Mouse (Mus musculus) retina, embryonic 14.5 days (tissue): ENCODE measurements at regions not wholly inside any gene's neighbourhood (a gene's known extent, or its start where the extent isn't known, plus 50 kb on each side); places are given as distances from the start of the nearest gene placed in this dataset.
A peak's percentile ranks its signal among the peaks of the same experiment; 100 is the strongest.

ENCODE experiments used
- DNase-seq: peaks from one replicate; pipeline ENCODE4 v3.0.0-alpha.2; 2015; ENCODE audit warnings: low spot score

DNA sequence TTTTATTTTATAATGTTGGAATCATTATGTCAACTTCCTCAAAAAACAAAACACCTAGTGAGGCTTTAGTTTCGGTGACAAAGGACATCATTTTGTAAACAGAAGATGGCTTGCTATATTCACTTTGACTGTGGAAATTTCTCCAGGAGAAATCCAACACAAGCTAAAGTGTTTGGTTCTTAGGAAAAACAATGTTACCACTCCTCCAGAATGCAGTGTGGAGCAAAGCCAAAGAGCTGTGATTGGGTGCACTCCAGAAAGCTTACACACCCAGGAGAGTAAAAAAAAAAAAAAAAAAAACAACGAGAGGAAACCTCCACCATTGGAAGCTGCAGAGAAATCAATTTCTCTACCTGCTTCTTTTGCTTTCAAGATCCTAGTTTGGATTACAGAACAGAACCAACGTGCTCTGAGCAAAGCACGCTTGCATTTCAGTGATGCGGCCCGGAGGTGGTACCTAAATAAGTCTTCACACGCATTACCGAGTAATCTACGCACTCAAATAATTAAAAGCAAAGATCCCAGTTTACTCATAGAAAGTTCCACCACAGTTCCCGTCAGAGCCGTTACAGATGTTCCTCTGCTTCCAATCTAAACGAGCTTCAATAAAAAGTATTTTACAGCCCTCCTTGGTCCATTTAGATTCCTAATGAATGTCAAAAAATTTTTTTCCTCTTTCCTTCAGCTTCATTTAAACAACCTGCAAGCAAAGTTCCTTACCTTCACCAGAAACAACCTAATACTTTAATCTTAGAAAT, 199.5 kb upstream of the Gk2 start:
- DNase-seq: no peak

DNA sequence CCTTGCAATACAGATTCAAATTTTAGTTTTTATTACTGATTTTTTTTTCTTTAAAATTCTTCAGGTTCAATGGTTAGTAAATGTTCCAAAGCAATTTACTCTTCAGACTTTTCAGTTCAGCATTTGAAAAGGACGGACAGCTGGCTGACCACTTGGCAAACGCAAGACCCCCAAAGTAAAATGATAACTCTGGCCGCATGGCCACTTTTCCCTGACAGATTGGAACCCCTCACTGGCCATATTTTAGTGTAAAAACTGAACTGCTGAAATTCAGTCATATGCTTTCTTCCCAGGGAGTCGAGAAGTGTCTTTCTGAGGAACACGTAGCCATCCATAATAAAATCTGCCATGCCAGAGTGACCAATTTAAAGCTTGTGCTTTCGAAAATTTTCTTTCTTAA, 198.4 kb upstream of the Gk2 start:
- DNase-seq: no peak

DNA sequence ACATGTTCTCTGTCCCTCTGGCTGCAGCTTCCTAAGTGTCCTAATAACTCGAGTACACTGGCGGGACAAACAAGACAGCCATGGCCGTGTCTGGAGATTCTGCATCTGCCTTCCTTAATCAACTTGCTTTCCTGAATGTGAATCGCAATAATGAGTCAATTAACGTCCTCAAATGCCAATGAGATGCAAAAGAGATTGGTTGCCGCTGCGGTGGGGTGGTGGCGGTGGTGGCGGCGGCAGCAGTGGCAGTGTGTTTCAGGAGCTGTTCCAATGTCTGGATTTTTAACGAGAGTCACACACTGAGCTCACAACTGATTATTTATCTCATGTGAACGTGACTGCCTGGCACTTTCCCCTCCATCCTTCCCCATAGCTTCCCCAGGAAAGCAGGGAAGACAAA, 197.6 kb upstream of the Gk2 start:
- peak; percentile 32 for DNase-seq

DNA sequence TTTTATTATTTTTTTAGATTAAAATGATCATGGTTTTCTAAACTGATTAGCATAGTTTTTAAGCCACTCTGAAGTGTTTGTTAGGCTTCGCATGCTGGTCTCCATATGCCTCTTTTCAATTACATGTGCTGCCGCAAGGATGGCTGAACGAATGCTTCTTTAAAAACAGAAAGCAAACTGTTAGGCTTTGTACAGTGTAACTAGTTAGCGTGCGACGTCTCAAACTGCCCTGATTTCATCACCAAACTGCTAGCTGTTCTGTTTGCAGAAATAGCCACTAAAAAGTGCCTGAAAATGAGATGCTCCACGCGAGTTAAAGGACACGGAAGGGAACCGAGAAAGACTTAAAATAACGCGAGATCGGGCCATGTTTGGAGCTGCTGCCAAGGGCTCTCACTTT, 185.4 kb upstream of the Gk2 start:
- DNase-seq: no peak

DNA sequence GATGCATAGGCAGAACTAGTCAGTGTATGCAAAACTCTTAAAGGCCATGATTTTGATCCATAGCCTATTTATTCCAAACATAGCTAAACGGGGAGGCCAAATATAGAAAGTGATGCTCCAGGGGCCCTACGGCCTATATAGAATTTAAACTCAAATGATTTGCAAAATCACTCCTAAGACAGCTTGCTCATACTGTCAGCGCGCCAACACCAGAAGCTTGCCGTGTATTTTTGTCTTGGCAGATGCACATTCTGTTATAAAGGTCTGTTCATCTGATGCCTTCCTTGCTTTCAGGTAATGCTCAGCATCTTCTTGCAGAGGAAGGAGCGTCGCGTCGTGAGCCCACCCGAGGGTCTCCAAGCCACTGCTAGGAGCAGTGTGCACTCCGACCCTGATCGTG, 184.8 kb upstream of the Gk2 start:
- DNase-seq: no peak

DNA sequence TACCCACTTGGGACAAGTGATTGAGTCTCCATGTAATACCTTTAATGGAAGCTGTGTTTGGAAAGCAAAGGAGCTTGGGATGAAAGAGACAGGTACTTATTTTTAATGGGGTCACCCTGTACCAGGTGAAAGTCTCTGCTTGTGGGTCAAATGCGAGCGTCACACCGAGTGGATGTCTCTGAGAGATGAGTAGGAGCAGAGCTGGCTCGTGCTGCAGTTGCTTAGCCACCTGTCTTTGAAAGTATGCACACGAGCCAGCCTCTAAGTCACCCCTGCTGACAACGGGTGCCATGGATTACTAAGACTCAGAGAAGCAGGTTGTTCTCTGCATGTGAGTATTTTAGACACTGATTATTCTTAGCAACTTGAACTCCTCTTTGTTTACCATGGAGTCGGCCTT, 179.5 kb upstream of the Gk2 start:
- DNase-seq: no peak

DNA sequence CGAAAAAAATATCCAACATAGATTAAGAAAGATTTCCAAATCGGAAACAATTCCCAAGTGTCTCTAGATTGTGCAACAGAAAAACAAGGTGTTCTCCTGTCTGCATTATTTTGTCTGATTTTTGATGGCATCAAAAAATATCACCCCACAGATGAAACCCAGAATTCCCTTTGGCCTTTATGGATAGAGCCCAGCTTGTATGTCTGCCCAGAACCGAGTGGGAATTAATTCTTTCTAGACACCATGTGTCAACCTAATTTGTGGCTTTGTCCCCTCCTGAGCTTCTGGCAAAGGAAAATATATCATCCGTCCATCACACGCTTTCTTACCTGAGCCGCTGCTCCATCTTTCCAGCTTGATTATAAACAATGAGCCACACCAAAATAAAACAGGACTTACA, 176.9 kb upstream of the Gk2 start:
- DNase-seq: no peak

DNA sequence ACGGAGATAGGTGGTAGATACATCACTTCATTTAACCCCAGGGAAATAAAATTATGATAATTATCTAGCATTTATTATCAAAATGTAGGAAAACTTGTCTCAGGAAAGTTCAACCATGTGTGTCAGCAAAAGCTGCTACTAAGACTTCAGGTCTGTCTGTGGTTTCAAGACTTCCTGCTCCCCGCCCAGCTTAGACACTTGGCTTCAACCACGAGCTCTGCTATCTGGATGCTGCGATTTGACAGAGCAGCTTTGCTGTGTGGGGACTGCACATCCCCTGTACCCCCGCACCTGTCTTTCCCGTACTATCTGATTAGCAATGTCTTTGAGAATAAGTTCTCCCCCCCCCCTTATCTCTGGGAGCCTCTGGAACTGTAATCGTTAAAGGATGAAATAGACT, 176.0 kb upstream of the Gk2 start:
- DNase-seq: no peak

DNA sequence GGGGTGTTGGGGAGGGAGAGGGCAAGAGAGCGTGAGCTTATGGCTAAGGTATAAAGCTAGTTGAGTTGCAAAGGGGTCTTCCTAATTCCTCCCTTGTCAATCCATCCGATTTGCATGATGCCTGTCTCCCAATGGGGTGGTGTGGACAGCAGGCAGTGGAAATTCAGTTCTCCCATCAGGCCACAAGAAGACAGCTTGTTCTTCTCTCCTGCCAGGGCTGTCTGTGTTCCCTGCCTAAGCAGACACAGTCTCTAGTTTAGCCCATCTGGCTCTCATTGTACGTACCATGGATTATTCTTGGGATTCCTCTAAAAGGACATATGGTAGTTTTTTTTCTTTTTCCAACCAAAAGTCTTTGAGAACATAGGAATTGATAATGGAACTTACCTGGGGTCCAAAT, 168.4 kb upstream of the Gk2 start:
- DNase-seq: no peak

DNA sequence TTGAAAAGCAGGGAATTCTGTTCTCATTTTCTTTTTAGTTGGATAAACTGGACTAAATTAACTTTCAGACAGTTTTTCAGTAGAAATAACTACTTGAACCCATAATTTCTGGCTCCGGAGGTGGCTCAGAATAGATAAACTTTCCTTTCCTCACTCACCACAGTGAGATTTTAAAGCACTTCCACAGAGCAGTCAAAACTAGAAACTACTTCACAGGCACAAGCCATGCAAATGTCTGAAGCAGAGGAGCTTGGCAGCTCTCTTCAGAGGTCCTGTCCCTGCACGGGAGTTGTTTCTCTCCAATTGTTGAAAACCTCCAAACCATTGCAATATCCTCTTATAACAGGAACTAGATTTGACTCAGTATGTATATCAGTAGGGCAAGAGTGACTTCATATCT, 163.1 kb upstream of the Gk2 start:
- no peak for DNase-seq

DNA sequence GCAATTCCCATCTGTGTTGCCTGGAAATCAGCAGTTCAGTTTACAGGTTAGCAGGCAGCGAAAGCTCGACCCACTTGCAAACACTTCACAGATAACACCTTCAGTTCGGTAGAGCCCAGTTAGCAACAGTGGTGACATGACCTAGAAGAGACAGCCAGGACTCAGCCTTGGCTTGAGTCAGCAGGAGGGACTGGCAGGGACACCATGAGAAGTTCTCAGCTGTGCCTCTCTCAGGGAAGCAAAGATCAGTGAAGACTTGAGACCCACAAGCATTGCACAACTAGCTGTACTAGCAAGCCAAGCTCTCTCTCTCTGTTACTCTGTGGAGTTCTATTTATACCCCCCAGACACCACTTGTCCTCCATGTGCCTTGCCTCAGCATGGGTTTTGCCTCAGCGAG, 161.6 kb upstream of the Gk2 start:
- DNase-seq: no peak

DNA sequence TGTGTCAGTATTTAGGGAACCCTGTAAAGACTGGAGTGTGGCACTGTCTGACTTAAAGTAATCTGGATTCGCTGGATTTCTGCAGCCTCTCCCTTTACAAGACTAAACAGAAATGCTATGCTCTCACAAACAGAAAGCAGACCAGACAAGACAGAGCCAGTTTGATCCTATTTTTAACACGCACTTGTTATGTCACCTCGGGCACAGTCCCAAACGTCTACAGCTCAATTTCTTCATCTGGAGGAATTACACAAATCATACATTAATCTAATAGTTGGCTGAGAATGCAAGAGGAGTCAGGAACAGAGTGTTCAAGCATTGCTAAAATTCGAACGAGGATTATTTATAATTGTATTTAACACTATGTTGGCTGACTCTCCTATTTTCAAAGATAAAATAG, 145.4 kb upstream of the Gk2 start:
- DNase-seq: no peak

DNA sequence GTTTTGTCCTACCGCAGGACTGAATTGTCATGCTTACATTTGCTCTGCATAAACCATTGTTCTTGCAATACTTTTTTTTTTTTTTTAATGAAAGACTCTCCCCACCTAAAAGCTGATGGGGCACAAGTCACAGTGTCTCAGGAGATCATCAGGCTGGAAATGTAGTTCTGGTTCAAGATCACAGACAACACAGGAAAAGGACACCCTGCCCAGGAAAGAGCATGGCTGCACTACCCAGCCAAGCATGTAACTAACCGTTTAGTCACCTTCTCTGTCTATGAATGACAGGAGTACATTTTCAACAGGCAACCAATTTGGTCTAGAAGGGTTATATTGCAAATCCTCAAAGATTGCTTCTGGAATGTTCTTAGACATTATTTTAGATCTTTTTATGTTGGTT, 144.6 kb upstream of the Gk2 start:
- DNase-seq: no peak

DNA sequence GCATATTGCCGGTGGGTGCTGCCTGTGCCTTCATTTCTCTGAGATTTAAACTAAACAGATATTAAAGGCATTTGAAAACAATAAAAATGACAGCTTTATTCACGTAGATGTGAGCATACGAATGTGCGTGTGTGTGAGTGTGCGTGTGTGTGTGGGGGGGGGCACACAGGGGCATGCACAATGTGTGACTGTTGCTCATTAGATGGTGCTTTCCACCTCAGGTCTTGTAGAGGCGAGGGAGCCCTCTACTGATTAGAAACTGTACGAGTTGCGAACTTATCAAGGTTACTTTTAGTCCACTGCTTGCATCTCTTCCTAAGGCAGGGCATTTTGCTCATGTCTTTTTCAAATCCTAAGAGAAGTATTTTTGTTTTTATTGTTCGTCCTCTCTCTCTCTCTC, 141.9 kb upstream of the Gk2 start:
- peak; percentile 22 for DNase-seq

DNA sequence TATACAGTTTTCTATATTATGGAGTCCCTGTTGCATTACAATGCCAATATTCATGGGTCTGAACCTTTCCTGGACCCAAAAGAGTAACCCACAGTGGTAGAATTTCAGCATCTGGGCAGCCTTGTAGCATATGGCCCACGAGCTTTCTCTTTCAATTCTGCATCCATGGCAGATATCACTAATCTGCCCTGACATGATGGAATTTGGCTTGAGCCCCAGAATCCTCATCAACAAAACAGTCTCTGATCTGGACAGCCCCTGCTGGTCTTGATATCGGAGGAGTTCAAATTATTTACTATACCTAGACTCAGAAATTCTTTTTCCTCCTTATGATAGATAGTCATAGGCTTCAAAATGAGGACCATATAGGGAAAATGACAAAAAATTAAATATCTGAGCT, 139.1 kb upstream of the Gk2 start:
- peak; percentile 14 for DNase-seq

DNA sequence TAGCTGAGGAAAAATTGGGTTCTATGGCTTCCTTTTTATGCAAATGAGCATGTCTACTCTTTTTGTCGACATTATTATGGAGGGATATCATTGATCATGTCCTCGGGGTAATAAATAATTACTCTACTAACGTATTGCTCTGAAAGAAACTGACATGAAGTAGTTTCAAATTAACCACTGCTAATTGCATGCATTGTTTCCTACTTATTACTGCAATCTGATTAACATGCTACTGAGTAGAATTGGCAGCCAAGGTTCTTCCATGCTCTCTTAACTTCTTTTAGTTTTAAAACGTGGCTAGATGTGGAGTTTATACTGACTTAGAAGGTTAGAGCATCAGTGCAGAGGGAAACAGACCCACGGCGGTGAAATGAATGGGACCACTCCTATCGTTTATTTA, 137.3 kb upstream of the Gk2 start:
- no peak for DNase-seq

DNA sequence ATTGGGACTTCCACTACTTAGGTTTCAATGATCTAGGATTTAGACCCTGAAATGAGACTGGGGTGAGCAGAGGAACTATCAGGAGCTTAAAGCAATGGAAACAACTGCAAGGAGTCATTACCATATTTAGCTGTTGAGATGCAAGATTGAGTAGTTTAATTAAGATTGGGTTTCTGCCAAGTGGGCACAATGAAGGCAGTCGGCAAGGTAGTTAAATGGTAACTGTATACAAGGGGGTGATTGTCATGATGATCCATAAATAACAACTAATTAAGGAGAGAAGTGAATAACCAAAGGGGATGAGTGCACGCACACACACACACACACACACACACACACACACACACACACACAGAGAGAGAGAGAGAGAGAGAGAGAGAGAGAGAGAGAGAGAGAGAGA, 125.7 kb upstream of the Gk2 start:
- DNase-seq: no peak

DNA sequence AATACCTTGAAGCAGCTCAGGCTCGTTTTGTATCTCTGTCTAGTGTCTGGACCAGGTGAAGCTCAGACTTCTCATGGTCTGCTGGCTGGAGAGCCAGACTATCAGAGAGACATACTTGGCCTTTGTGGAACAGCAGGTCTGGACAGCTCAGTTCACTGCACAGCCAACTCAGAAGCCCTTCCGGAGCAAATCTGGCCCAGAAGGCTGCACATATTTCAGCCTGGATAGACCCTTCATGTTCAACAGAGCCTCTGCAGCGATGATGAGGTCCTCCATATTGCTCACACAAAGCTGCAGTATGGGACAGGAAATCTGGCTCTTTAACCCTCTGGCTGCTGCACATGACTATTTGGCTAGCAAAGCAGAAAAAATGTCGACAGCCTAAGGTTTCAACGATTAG, 108.7 kb upstream of the Gk2 start:
- no peak for DNase-seq

DNA sequence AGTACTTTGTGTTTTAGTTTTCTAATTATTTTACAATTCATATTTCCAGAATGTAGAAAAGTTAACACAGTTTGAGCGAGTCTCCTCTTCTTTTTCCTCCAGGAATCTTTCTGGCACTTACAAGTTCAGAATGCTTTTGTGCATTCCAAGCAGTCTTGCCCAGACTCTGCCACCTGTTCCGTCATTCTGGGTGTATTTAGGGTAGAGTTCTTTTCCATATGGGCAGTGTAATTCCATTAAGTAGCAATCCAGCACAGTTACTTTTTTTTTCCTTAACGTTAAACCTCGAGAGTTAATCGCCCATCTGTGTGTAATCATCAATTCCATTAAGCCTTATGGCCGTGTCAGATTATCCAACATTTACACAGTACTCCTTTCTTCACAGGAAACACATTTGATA, 106.9 kb upstream of the Gk2 start:
- DNase-seq: no peak

DNA sequence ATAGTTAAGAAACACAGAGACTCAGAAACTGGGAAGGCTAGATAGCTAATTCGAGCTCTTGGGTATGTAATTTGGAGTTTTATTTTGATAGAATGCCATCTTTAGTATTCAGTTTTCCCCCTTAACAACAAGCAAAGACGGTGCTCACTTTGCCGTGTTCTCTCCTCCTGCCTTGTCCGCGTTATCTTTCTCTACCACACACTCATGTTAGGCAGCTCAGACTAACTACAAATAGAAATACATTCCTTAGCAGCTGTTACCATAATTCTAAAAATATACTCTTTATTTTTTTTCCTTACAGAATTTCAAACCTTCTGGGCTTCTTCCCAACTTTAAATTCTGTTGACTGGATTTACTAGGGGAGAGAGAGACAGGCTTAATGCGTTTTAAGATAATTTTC, 97.5 kb upstream of the Gk2 start:
- DNase-seq: no peak

DNA sequence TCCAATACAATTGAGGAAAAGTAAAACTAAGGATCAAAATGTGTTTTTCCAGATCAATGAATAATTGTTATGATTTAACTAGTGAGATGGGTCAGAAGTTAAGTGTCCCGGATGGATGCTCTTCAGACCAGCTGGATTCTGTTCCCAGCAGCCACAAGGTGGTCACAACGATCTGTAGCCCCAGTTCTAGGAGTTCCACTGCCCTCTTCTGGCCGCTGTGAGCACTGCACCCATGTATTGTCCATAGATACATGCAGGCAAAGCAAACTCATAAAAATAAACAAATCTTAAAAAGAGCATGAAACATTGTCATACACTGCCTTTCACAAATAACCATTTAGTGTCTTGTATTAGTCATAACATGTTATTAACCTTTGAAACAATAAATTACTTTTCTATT, 96.3 kb upstream of the Gk2 start:
- DNase-seq: peak; percentile 5

DNA sequence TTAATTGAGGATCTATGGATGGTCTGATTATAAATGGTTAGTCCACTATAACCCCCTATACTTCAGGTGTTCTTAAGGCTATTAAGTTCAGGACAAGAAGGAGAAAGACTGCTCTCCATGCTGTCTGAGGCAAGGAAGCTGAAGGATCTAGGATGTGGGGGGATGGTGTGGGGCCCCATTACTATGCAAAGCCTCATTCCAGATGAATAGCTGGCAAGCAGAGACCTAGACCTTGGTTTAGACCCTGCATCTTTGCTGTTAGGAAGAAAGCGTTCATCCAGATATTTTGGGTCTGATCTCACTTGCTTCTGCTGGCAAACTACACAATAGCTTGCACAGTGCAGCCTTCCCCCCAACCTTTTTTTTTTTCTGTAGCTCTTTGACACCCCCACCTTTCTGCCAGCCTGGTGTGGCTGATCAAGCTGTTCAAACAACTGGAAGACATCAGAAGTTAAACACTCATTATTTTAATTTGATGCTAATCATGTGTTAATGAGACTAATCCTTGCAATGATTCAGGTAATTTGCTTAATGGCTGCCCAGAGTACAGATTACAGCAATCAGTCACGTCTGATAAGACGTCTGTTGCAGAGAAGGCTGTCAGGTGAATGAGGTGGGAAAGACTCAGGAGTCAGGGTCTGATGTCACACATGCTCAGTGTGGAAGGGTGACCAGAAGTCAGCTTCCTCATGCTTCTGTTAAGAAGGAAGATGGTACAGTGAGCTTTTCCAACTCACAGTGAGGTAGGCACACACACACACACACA, 80.9 kb upstream of the Gk2 start:
- DNase-seq: peak; percentile 31

DNA sequence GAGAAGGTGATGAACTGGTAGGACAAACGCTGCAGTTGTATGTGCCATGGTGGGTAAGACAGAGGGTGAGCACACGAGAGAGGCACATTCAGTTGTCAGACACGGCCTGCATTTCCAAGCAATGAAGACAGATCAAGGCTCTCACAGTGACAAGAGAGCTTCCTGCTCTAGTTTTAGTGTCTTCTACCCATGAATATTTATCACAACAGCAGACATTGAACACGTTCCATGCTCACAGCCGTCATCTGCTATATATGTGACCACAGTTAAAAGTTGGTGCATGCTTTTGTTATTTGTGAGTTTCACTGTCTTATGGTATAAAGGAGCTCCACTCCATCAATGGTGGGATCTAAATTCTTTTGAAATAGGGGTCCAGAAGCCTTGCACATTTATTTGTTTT, 76.9 kb upstream of the Gk2 start:
- DNase-seq: no peak

DNA sequence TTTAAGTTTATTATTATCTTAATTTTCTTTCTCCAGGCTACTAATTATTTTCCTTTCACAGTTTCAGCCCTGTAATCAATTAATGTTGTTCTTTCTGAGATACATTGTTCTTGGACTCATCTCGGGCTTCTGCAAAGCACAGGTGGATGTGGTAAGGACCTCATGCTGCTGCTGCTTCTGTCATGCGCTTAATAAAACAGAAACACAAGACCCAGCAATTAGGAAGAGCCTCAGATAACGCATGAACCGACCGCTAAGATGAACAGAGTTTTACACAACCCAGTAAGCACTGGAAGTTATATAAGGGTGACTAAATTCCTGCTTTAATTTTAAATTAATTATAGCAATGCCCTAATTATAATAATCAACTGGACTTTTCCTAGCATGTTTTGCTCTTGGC, 70.7 kb upstream of the Gk2 start:
- DNase-seq: peak; percentile 18
